ENCODE assay signal across 15 mouse cellular contexts in genomic region chr19:32123196-32123595, GRCm38 (mm10).
"Had no signal": no experiment of that assay in that cellular context is flagged by ENCODE, and none has a peak within 500 bp of the region (broad histone marks: within the 10 kb centered on the region; RNA-seq: fewer than 3 reads in every experiment).

No protein-coding gene starts in this region.

- H3K4me1 ChIP-seq: limb, embryonic 15.5 days; liver, embryonic 12.5 days; midbrain, embryonic 15.5 days; neural tube, embryonic 12.5 days had no signal

- H3K36me3 ChIP-seq: midbrain, embryonic 15.5 days; neural tube, embryonic 12.5 days had no signal

- H3K27ac ChIP-seq: kidney, postnatal 0 days; limb, embryonic 15.5 days; liver, embryonic 12.5 days; macrophage; midbrain, embryonic 15.5 days; neural tube, embryonic 12.5 days had no signal

- ATAC-seq: liver, embryonic 12.5 days; midbrain, embryonic 15.5 days had no signal

- H3K9ac ChIP-seq: limb, embryonic 15.5 days; liver, embryonic 12.5 days; lung, embryonic 14.5 days; midbrain, embryonic 15.5 days; neural tube, embryonic 12.5 days had no signal

- H3K4me3 ChIP-seq: limb, embryonic 15.5 days; liver, embryonic 12.5 days; megakaryocyte, embryonic 14.5 days; midbrain, embryonic 15.5 days; neural tube, embryonic 12.5 days had no signal

- H3K4me2 ChIP-seq: limb, embryonic 15.5 days; liver, embryonic 12.5 days; lung, embryonic 14.5 days; midbrain, embryonic 11.5 days; midbrain, embryonic 15.5 days; neural tube, embryonic 12.5 days had no signal

- H3K27me3 ChIP-seq: limb, embryonic 15.5 days; liver, embryonic 12.5 days; megakaryocyte, embryonic 14.5 days; midbrain, embryonic 15.5 days; neural tube, embryonic 12.5 days had no signal

- H3K9me3 ChIP-seq: limb, embryonic 15.5 days; liver, embryonic 12.5 days; megakaryocyte, embryonic 14.5 days; midbrain, embryonic 15.5 days; neural tube, embryonic 12.5 days had no signal

- DNase-seq: kidney, adult 11 months; kidney, adult 9 months; kidney, postnatal 36 days; lung, embryonic 14.5 days; lung, postnatal 10 days; right cerebral cortex, postnatal 4 days; spleen, adult 18-20 months had no signal
